Comparison of ENCODE assay signal across 10 mouse cellular contexts in the genomic region with DNA sequence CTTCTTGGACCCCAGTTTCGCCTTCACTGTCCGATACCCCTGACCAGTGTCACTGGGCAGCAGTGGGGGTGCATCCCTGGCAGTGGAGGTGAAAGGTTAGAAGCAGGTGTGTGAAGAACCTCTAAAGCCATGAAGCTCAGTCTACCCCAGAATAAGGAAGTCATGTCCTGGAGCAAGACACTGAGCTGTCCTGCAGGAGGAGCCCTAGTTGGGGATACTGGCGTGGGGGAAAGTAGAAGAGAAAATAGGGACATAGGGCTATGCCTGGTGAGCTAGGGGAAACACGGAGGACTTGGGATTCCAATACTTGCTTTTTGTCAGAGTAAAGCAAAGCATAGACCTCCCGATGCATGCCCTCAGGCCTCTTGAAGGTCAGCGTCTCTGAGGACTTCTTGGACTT. TPM values are rescaled to one million over a fixed set of nuclear protein-coding genes. Genes with fewer than 3 reads are reported as not detected.
DNase-seq lines count a peak whose midpoint lies in the region; ATAC-seq and TF ChIP-seq lines count a peak whose summit lies in the region.
"Had no signal": no experiment of that assay in that cellular context is flagged by ENCODE, and none has a peak within 500 bp of the region (broad histone marks: within the 10 kb centered on the region; RNA-seq: fewer than 3 reads in every experiment).

No protein-coding gene starts in this region.

- H3K36me3 ChIP-seq in liver, embryonic 11.5 days (ENCODE audit: control insufficient read depth, insufficient read depth, low read length) = peaks cover 15% of the 10 kb centered on the region
- peaks cover 38% of the 10 kb centered on the region for H3K36me3 ChIP-seq in hindbrain, postnatal 0 days (ENCODE audit: insufficient read depth, low read length)
- peaks cover 29% of the 10 kb centered on the region for H3K36me3 ChIP-seq in midbrain, postnatal 0 days (ENCODE audit: insufficient read depth, low read length)

- no peak overlapping the region for H3K27ac ChIP-seq in liver, embryonic 11.5 days (ENCODE audit: low read depth, low read length)
- no peak overlapping the region for H3K27ac ChIP-seq in cortical plate, adult 2 months (ENCODE audit: insufficient read depth, low read length)
- H3K27ac ChIP-seq in hindbrain, postnatal 0 days = no peak overlapping the region
- H3K27ac ChIP-seq in midbrain, postnatal 0 days (ENCODE audit: low read depth, low read length) = no peak overlapping the region

- H3K4me2 ChIP-seq in liver, embryonic 11.5 days = peak overlapping the region; percentile 91
- H3K4me2 ChIP-seq in hindbrain, postnatal 0 days (ENCODE audit: low read depth, low read length) = peak overlapping the region; percentile 83
- peak overlapping the region; percentile 91 for H3K4me2 ChIP-seq in midbrain, postnatal 0 days (ENCODE audit: low read depth, low read length, poor library complexity, severe bottlenecking)

- H3K9ac ChIP-seq in liver, embryonic 11.5 days (ENCODE audit: low read depth, low read length) = no peak overlapping the region; the same call in 1 of the 2 replicates
- H3K9ac ChIP-seq in hindbrain, postnatal 0 days (replicated peaks; ENCODE audit: low read length) = no peak overlapping the region
- H3K9ac ChIP-seq in midbrain, postnatal 0 days (replicated peaks; ENCODE audit: low read length, poor library complexity, severe bottlenecking) = no peak overlapping the region; the same call in 1 of the 2 replicates

- no peak for ATAC-seq in liver, embryonic 11.5 days (replicated peaks; ENCODE audit: low FRiP score)
- ATAC-seq in hindbrain, postnatal 0 days = no peak
- ATAC-seq in midbrain, postnatal 0 days (ENCODE audit: low FRiP score) = no peak

- 81% methylated on average over 6 of the region's 6 CpGs for WGBS in liver, embryonic 11.5 days
- WGBS in hindbrain, postnatal 0 days = 81% methylated on average over 6 of the region's 6 CpGs
- 83% methylated on average over 6 of the region's 6 CpGs for WGBS in midbrain, postnatal 0 days

- no peaks in the 10 kb centered on the region for H3K9me3 ChIP-seq in liver, embryonic 11.5 days (ENCODE audit: control insufficient read depth, low read length)
- no peaks in the 10 kb centered on the region for H3K9me3 ChIP-seq in hindbrain, postnatal 0 days (ENCODE audit: low read length)
- no peaks in the 10 kb centered on the region for H3K9me3 ChIP-seq in midbrain, postnatal 0 days (ENCODE audit: low read length)

- peak overlapping the region; percentile 81 for H3K4me3 ChIP-seq in liver, embryonic 11.5 days (ENCODE audit: low read depth, low read length)
- peak overlapping the region; percentile 97; the same call in 1 of the 2 replicates for H3K4me3 ChIP-seq in cortical plate, adult 2 months (ENCODE audit: insufficient read depth, low read length)
- peak overlapping the region; percentile 94 for H3K4me3 ChIP-seq in hindbrain, postnatal 0 days (ENCODE audit: low read length)
- H3K4me3 ChIP-seq in midbrain, postnatal 0 days (ENCODE audit: low read depth, low read length) = peak overlapping the region; percentile 88; the same call in 1 of the 2 replicates

- TF ChIP-seq CTCF in cortical plate, adult 2 months (IDR thresholded peaks at IDR 0.05; ENCODE audit: extremely low read depth, insufficient read depth, low read length) = no peak
- TF ChIP-seq CTCF in hindbrain, postnatal 0 days (IDR thresholded peaks at IDR 0.05; ENCODE audit: low read depth) = no peak; the same call in 1 of the 2 replicates
- peak; percentile 29; the same call in 1 of the 2 replicates for TF ChIP-seq CTCF in midbrain, postnatal 0 days (IDR thresholded peaks at IDR 0.05)

- H3K27me3 ChIP-seq in liver, embryonic 11.5 days (replicated peaks; ENCODE audit: control insufficient read depth, insufficient read depth, low read length) = no peaks in the 10 kb centered on the region
- no peaks in the 10 kb centered on the region for H3K27me3 ChIP-seq in hindbrain, postnatal 0 days (ENCODE audit: insufficient read depth, low read length)
- no peaks in the 10 kb centered on the region for H3K27me3 ChIP-seq in midbrain, postnatal 0 days (ENCODE audit: insufficient read depth, low read length)

- no peak for DNase-seq in liver, embryonic 11.5 days (ENCODE audit: low spot score)
- DNase-seq in liver = no peak
- DNase-seq in hindbrain, postnatal 0 days (ENCODE audit: low spot score) = no peak
- DNase-seq in midbrain, postnatal 0 days (ENCODE audit: low spot score) = no peak
- no peak for DNase-seq in urinary bladder, postnatal 4 days (ENCODE audit: low spot score in 2 of 2)
- no peak for DNase-seq in kidney, postnatal 14 days
- DNase-seq in cerebellum, adult 18-20 months = no peak
- DNase-seq: kidney, postnatal 36 days had no signal

- no peak for TF ChIP-seq POLR2A in cortical plate, adult 2 months (IDR thresholded peaks at IDR 0.05; ENCODE audit: extremely low read depth, insufficient read depth, low read length)

- peaks cover 6% of the 10 kb centered on the region for H3K4me1 ChIP-seq in liver, embryonic 11.5 days (replicated peaks; ENCODE audit: control insufficient read depth, insufficient read depth, low read length)
- no peaks in the 10 kb centered on the region for H3K4me1 ChIP-seq in cortical plate, adult 2 months (ENCODE audit: control insufficient read depth, insufficient read depth, low read length)
- H3K4me1 ChIP-seq in hindbrain, postnatal 0 days (ENCODE audit: insufficient read depth, low read length) = peaks cover 3% of the 10 kb centered on the region; the same call in 1 of the 2 replicates
- no peaks in the 10 kb centered on the region for H3K4me1 ChIP-seq in midbrain, postnatal 0 days (ENCODE audit: insufficient read depth, low read length)

RNA-seq across cellular contexts. Expression of a gene that starts 1.1 kb away (rescaled TPM):
- 56.7 and 59.0 TPM in 2 replicates for polyA plus RNA-seq in liver, embryonic 11.5 days (2014; fragmentation: Nextera tagmentation; extraction: Ambion mirVana)
- 48.0 and 49.6 TPM in 2 replicates for polyA plus RNA-seq in cortical plate, adult 2 months (2012; rRNA removed)
- total RNA-seq in hindbrain, postnatal 0 days (2014; rRNA removed) = 67.5 and 75.5 TPM in 2 replicates
- polyA plus RNA-seq in hindbrain, postnatal 0 days (2015; fragmentation: Nextera tagmentation; extraction: Ambion mirVana) = 76.5 and 81.4 TPM in 2 replicates
- 62.6 and 69.5 TPM in 2 replicates for total RNA-seq in midbrain, postnatal 0 days (2014; rRNA removed)
- 89.7 and 95.1 TPM in 2 replicates for polyA plus RNA-seq in midbrain, postnatal 0 days (2015; fragmentation: Nextera tagmentation; extraction: Ambion mirVana)

RNA-seq across cellular contexts. Expression of a gene that starts 43.2 kb away (rescaled TPM):
- polyA plus RNA-seq in liver, embryonic 11.5 days (2014; fragmentation: Nextera tagmentation; extraction: Ambion mirVana) = not detected in 2 replicates
- not detected in 2 replicates for polyA plus RNA-seq in cortical plate, adult 2 months (2012; rRNA removed)
- not detected in 2 replicates for total RNA-seq in hindbrain, postnatal 0 days (2014; rRNA removed)
- not detected in 2 replicates for polyA plus RNA-seq in hindbrain, postnatal 0 days (2015; fragmentation: Nextera tagmentation; extraction: Ambion mirVana)
- not detected in 2 replicates for total RNA-seq in midbrain, postnatal 0 days (2014; rRNA removed)
- not detected in 2 replicates for polyA plus RNA-seq in midbrain, postnatal 0 days (2015; fragmentation: Nextera tagmentation; extraction: Ambion mirVana)
- polyA plus RNA-seq: brain, embryonic 14.5 days had no signal
